Mouse (Mus musculus) layer of hippocampus, adult 2 months (tissue): ENCODE data around the gene Glyctk. TPM values are rescaled to one million over a fixed set of nuclear protein-coding genes. Genes with fewer than 3 reads are reported as not detected.

Experiments used
- DNase-seq, 2 experiments: peaks; one replicate each; pipeline ENCODE4 v3.0.0; 2022; ENCODE audit warnings: low spot score in 2 of 2
- H3K27ac ChIP-seq: fragments of 200-600 bp; 2 replicates; pipeline ENCODE4 v1.8.1; 2022
- H3K4me3 ChIP-seq: fragments of 200-600 bp; 2 replicates; pipeline ENCODE4 v1.8.1; 2022; ENCODE audit warnings: mild to moderate bottlenecking
- CTCF ChIP-seq: fragments of 200-600 bp; conservative IDR thresholded peaks from 2 replicates; pipeline ENCODE4 v1.8.1; 2022; ENCODE audit warnings: antibody characterized with exemption, mild to moderate bottlenecking, moderate library complexity
- total RNA-seq, 2 experiments: library from RNA; stranded (reverse); gene quantifications; 2 replicates each; pipeline ENCODE4 v1.2.3; 2021

Gene Glyctk
- total RNA-seq, 2 experiments from 2014 or later = 4.2 TPM

DNA sequence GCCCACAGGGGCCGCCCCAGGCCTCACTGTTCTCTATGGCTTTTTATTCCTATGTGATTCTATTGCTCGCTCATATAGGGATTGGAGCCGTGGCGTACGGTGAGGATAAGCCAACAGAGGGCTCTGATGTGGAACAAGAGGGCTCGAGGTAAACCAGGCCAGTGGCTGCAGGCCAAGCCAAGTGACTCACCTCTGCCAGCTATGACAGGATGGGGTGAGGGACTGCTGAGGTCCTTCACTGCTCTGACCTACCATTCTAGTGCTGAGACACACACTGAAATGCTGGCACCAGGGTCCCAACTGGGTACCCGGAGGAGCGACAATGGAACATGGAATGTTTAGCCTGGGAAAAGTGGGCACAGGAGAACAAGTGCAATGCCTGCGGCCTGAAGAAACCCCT is 3.8 kb downstream of the Glyctk start:
- no peak for TF ChIP-seq CTCF
- DNase-seq = no peak
- no peak overlapping the region for H3K4me3 ChIP-seq
- no peak overlapping the region for H3K27ac ChIP-seq

- Histone ChIP-seq H3K27ac (no peak overlapping the region), H3K4me3 (no peak overlapping the region; the same call in 1 of the 2 replicates)
- no peak for DNase-seq
- TF ChIP-seq CTCF = no peak
Measured at GRCm38 (mm10) chr9:106149399-106149754, 8.6 kb downstream of the Glyctk start.

- H3K27ac ChIP-seq = no peak overlapping the region
- no peak for TF ChIP-seq CTCF
- DNase-seq = no peak
- peak overlapping the region; percentile 27 for H3K4me3 ChIP-seq
Measured at GRCm38 (mm10) chr9:106148541-106149398, 9.2 kb downstream of the Glyctk start.

- DNase-seq = no peak
- Histone ChIP-seq H3K4me3 (no peak overlapping the region), H3K27ac (no peak overlapping the region)
- TF ChIP-seq CTCF = no peak
Measured at GRCm38 (mm10) chr9:106147851-106148431, 10.0 kb downstream of the Glyctk start.

- no peak for TF ChIP-seq CTCF
- no peak for DNase-seq
- Histone ChIP-seq H3K4me3 (no peak overlapping the region), H3K27ac (no peak overlapping the region)
Measured at GRCm38 (mm10) chr9:106147281-106147680, 10.7 kb downstream of the Glyctk start.

DNA sequence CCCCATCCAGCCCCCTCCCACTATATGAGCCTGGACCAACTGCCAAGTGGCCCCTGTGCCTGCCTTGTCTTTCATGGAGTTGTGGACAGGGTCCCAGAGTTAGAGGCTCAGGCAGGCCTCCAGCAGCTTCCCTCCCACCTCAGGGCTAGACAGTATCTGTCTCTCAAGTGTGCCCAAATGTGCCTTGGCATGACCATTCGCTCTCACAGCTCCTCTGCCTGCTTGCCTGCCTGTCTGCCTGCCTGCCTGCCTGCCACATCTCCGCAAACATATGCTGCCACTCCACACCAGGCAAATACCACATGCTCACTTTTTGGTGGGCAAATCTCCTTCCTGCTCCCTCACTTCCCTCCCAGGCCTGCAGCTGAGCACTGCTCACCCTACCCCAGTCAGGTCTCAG is 12.4 kb downstream of the Glyctk start:
- no peak for TF ChIP-seq CTCF
- H3K27ac ChIP-seq = no peak overlapping the region
- DNase-seq = no peak
- no peak overlapping the region for H3K4me3 ChIP-seq

DNA sequence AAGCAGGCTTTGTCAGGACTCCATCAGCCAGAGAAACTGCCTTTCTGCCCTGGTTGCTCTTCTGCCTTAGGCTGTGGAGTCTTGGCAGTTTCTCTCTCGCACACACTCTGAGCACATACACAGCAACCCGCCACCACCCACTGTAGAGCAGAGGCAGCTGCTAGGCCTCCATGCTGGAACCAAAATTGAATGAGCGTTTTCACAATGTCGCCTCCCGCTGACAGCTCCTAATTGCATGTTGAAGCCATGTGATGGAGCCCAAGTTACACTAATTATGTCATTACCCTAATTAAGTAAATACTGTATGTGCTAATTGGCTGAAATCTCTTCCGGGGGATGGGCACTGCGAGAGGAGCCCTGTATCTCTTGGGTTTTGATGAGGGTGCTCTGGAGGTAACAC is 13.8 kb downstream of the Glyctk start:
- peak; percentile 36 to 48 for DNase-seq
- TF ChIP-seq CTCF = no peak
- H3K4me3 ChIP-seq = no peak overlapping the region
- no peak overlapping the region for H3K27ac ChIP-seq

DNA sequence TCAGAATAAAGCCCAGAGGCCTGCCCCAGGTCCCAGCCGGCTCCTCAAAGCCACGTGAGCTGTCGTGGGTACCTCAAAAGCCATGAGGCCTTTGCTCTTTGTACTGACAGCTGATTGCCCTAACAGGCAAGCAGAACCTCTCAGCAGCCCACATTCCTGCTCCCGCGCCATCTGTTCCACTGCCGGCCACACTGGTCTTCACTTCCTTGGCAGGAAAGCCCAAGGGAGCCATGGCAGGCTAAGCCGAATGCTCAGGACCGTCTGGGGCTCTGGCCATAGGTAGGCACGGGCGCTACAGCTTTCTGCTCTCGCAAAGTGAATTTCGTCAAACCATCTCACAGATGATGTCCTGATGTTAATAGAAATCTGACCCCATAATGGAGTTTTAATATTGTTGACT is 16.0 kb downstream of the Glyctk start:
- H3K4me3 ChIP-seq = no peak overlapping the region
- H3K27ac ChIP-seq = no peak overlapping the region
- DNase-seq = no peak
- no peak for TF ChIP-seq CTCF

GRCm38 (mm10) chr9:106139763-106140162 is 18.2 kb downstream of the Glyctk start:
- no peak for DNase-seq
- Histone ChIP-seq H3K4me3 (no peak overlapping the region), H3K27ac (no peak overlapping the region)
- TF ChIP-seq CTCF = no peak

GRCm38 (mm10) chr9:106137671-106138216 is 20.2 kb downstream of the Glyctk start:
- Histone ChIP-seq H3K27ac (no peak overlapping the region), H3K4me3 (no peak overlapping the region)
- no peak for DNase-seq
- no peak for TF ChIP-seq CTCF

DNA sequence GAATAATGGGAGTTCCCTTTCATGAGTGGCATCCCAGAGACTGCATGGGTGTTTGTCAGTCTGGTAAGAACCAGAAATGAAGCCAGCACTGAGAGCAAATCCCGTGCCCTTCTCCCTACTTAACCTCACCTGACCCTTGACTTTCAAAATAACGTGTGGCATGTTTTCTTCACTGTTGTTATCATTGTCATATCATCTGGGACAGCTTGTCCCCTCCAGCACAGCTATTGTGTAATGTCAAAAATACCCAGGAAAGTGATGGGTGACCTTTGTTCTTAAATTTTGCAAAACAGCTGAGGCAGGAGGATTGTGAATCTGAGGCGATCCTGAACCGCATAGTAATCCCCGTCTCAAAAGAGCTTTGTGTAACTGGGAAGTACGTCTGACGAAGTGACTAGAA is 27.7 kb downstream of the Glyctk start:
- Histone ChIP-seq H3K27ac (no peak overlapping the region), H3K4me3 (no peak overlapping the region)
- DNase-seq = no peak
- no peak for TF ChIP-seq CTCF

DNA sequence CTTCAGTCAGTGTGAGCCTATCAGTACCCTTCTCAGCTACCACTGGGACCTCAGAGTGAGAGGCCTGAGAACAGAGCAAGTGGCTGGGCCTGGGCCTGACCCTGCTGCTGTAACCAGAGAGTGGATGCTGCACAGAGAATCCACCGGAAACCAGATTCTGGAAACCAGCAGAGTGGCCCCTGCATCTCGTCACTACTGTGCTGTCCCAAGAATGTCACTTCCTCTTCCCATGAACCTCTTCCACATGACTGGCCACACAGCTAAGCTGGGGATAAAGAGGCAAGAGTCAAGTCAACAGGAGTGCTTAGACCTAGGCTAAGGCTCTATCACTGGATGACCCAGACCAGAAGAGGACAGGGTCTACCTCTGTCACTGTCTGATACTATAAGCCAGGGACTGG is 28.9 kb downstream of the Glyctk start:
- TF ChIP-seq CTCF = no peak
- H3K27ac ChIP-seq = no peak overlapping the region
- no peak for DNase-seq
- H3K4me3 ChIP-seq = no peak overlapping the region

DNA sequence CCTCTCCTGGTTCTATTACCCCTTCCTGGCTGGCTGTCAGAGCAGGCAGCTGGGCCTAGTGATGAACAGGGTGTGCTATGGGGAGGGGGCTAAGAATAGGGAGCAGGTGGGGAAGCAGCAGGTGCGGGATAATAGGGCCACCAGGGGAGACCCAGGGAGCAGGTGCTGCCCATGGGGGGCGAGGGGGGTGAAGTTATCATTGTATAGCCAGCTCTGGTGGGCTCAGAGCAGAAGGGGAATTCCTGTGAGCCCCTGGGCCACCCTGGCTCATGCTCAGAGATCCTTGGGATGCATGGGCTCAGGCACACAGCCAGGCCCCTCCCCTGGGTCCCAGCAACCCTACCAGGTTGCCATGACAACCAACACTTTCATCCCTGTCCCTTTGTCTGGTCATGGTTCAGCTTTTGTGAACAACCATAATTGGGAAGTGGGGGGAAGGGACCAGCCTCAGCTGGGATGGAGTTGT is 31.1 kb downstream of the Glyctk start:
- no peak overlapping the region for H3K4me3 ChIP-seq
- TF ChIP-seq CTCF = no peak
- no peak for DNase-seq
- H3K27ac ChIP-seq = no peak overlapping the region

DNA sequence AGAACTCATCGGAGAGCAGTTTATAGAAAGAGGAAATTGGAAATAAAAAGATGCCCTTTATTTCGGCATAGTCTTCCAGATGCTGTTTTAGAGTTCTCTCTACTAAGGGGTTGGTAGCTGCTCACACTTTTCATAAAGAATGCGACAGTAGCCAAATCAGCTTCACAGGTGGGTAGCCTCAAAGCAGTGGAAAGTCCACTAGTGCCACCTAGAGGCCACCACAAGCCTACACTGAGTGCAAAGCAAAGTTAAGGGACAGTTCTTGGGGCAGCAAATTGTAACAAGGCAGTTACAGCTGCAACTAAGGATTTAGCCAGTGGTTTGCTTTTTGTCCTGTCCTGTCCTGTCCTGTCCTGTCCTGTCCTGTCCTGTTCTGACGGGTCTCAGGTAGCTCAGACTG is 34.3 kb downstream of the Glyctk start:
- Histone ChIP-seq H3K4me3 (no peak overlapping the region), H3K27ac (no peak overlapping the region)
- peak; percentile 30 to 46 for DNase-seq
- TF ChIP-seq CTCF = peak; percentile 85
